Mouse (Mus musculus) brain, embryonic 18.5 days (tissue): ENCODE measurements around the gene Gm3233.
"Not testable (repeated sequence)": the region's sequence is repeated elsewhere in the genome, so short reads cannot be mapped to it uniquely, and the experiment has no call there.

Experiments used
- DNase-seq: peaks from one replicate; pipeline ENCODE4 v3.0.0-alpha.2; 2012; ENCODE audit warnings: low read depth, low spot score

Gm3233 gene

DNA sequence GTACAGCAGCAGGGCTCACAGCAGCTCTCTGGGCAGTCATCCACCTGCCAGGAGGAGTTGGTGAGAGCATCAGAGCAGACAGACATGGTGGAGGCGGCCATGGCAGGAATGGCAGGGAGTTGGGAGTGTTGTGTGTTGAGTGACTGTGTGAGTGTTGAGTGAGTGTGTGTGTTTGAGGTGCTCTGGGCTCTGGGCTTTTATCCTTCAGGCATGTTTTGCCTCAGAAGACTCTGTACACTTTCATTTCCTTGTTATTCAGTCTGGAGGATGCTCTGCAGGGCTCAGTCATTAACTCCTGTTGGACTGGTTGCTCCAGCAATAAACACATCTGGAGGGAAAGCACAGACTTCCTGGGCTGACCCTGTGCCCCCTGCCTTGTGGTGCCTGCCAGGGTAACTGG lies at the start of gene Gm3233:
Gene Gm3233, minus strand, starts transcription at position 101 of the 400 bp plus-strand sequence.
- not testable (repeated sequence) for DNase-seq

DNA sequence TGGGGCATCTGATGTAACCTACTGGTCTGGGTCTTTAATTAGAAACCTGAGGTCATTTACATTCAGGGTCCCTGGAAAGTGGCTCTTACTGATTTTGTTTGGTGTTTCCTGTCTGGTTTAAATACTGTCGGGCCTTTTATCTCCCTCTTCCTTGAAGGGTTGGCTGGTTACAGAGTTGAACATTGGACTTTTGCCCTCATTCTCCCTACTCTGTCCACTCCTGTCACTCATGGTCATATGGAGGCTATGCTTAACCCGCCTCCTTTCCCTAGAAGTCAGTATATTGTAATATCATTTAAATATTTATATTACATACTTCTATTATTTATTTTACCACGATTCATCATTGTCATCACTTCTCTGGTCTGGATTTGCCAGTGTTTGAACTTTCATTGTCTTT lies 44.6 kb upstream of the Gm3233 start:
- DNase-seq, result no peak

DNA sequence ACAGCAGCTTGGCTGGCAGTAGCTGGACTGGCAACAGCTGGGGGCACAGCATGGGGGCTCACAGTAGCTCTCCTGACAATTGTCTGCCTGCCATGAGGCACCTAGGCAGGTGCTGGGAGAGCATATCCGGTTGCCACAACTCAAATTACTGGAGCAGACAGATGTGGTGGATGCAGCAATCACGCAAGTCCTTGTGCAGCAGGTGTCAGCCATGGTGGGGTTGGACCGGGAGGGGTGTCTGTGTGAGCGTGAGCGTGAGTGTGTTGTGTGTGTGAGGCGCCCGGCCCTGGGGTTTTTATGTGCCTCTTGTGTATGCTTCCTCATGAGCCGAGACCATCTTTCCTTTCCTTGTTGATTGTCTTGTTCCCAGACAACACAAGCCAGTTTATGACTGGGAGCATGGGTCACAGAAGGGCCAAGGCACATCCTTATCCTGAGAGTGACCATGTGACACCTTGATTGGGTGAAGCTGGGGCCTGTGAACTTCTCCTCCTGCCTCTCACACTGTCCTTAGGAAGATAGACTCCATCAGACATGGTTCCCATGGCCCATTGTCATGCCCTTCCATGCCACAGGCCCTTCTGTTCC lies 39.5 kb upstream of the Gm3233 start, which contains the start of gene Gm19668:
Gene Gm19668, minus strand, starts transcription at position 213 of the 588 bp plus-strand sequence.
- DNase-seq, result no peak

DNA sequence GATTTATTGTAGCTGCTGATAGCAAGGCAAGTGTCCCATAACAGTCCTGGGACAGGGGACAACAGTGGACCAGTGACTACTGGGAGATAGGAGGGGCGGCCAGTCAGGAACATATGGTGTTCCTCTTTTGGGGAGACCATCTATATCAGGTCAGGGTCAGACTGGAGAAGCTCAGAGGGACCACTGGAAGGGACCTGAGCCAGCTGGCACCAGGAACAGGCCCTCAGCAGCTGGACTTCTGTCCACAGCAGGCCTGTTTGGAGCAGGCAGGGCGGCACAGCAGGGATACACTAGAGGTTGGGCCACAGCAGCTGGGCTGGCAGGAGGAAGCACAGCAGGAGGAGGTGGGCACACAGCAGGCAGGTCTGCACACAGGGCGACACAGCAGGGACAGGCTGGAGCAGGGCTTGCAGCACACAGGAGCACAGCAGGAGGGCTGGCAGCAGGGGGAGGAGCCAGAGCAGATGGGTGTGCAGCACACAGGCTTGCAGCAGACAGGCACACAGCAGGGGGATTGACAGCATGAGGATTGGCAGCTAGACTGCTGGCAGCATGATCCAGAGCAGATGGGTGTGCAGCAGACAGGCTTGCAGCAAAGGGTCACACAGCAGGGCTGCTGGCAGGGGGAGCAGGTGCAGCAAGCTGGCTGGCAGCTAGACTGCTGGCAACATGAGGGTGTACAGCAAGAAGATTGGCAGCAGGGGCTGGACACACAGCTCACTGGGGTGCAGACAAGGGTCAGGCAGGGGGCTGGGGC lies 38.9 kb upstream of the Gm3233 start:
- not testable (repeated sequence) for DNase-seq

DNA sequence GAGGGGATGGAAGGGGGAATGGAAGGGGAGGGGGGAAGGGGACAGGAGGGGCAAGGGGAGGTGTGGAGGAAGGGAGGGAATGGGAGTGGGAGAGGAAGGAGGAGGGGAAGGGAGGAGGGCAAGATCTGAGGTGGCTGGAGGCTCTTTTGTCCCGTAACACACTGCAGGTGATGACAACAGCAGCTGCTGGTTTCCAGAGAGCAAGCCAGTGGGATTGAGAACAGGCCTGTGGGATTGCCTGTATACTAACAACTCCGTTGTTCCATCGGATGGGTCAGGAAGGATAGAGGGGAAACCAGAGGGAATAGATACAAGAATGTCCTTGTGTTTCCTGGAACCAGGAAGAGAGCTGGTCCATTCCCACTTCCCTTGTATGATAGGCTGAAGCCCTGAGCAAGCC lies 38.2 kb upstream of the Gm3233 start:
- no peak for DNase-seq

DNA sequence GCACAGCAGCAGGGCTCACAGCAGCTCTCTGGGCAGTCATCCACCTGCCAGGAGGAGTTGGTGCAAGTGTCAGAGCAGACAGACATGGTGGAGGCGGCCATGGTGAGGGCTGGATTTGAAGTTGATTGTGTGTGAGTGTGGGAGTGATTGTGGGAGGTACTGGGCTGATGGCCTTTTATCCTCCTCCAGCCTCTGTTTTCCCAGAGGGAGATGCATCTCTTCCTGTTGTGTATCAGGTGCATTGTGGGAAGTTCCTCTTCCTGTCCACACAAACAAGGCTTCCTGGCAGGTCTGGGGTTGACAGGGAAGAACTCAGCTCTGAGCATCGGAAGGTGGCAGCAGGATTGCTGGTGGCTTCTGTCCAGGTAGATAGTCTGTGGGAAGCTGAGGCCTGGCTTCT lies 35.5 kb upstream of the Gm3233 start, which contains the start of gene Gm9639:
Gene Gm9639, minus strand, starts transcription at position 101 of the 400 bp plus-strand sequence.
- DNase-seq, result no peak

DNA sequence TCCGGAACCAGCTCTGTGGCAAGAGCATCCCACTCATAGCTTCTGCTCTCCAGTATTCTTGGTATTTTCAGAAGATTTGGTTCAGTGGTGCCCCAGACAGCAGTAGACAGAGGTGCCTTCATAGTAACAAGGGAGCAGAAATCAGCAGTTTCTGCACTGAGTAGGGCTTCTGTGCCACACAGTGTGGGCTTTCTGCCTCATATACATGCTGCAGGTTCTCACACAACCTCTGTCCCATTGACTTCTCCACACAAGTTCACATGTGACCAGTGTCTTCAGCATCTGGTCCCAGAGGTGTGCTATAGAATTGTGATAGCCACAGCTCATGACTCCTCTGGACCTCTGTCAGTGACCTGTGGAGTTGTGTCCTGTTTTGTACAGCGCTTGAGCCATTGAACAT lies 29.1 kb upstream of the Gm3233 start:
- no peak for DNase-seq

DNA sequence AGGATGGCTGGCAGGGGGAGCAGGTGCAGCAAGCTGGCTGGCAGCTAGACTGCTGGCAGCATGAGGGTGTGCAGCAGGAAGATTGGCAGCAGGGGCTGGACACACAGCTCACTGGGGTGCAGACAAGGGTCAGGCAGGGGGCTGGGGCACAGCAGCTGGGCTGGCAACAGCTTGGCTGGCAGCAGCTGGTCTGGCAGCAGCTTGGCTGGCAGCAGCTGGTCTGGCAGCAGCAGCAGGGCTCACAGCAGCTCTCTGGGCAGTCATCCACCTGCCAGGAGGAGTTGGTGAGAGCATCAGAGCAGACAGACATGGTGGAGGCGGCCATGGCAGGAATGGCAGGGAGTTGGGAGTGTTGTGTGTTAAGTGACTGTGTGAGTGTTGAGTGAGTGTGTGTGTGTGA lies 28.4 kb upstream of the Gm3233 start, which contains the start of gene Gm7137:
Gene Gm7137, minus strand, starts transcription at position 325 of the 400 bp plus-strand sequence.
- not testable (repeated sequence) for DNase-seq

DNA sequence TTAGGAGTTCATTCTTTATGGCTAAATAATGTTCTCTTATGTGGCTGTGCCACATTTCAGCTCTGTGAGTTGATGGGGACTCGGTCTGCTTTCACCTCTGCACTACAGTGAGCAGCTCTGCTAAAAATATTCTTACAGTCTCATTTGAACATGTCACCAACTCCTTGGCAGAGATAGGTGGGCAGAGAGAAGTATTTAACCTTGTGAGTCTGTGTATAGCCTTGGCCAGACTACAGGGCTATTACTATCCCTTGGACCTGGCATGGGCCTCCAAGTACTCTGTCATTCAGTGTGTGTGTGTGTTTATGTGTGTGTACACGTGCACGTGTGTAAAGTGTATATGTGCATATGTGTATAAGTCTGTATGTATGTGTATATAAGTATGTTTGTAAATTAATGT lies 23.9 kb upstream of the Gm3233 start:
- not testable (repeated sequence) for DNase-seq

DNA sequence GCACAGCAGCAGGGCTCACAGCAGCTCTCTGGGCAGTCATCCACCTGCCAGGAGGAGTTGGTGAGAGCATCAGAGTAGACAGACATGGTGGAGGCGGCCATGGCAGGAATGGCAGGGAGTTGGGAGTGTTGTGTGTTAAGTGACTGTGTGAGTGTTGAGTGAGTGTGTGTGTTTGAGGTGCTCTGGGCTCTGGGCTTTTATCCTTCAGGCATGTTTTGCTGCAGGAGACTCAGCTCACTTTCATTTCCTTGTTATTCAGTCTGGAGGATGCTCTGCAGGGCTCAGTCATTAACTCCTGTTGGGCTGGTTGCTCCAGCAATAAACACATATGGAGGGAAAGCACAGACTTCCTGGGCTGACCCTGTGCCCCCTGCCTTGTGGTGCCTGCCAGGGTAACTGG lies 23.0 kb upstream of the Gm3233 start, which contains the start of gene Gm3250:
Gene Gm3250, minus strand, starts transcription at position 101 of the 400 bp plus-strand sequence.
- not testable (repeated sequence) for DNase-seq

DNA sequence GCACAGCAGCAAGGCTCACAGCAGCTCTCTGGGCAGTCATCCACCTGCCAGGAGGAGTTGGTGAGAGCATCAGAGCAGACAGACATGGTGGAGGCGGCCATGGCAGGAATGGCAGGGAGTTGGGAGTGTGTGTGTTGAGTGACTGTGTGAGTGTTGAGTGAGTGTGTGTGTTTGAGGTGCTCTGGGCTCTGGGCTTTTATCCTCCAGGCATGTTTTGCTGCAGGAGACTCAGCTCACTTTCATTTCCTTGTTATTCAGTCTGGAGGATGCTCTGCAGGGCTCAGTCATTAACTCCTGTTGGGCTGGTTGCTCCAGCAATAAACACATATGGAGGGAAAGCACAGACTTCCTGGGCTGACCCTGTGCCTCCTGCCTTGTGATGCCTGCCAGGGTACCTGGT lies 17.4 kb upstream of the Gm3233 start, which contains the start of gene Gm7138:
Gene Gm7138, minus strand, starts transcription at position 101 of the 400 bp plus-strand sequence.
- DNase-seq, result not testable (repeated sequence)

DNA sequence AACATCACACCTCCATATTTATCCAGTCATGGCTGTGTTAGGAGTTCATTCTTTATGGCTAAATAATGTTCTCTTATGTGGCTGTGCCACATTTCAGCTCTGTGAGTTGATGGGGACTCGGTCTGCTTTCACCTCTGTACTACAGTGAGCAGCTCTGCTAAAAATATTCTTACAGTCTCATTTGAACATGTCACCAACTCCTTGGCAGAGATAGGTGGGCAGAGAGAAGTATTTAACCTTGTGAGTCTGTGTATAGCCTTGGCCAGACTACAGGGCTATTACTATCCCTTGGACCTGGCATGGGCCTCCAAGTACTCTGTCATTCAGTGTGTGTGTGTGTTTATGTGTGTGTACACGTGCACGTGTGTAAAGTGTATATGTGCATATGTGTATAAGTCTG lies 12.7 kb upstream of the Gm3233 start:
- DNase-seq, result not testable (repeated sequence)

DNA sequence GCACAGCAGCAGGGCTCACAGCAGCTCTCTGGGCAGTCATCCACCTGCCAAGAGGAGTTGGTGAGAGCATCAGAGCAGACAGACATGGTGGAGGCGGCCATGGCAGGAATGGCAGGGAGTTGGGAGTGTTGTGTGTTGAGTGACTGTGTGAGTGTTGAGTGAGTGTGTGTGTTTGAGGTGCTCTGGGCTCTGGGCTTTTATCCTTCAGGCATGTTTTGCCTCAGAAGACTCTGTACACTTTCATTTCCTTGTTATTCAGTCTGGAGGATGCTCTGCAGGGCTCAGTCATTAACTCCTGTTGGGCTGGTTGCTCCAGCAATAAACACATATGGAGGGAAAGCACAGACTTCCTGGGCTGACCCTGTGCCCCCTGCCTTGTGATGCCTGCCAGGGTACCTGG lies 11.7 kb upstream of the Gm3233 start, which contains the start of gene Gm3238:
Gene Gm3238, minus strand, starts transcription at position 101 of the 400 bp plus-strand sequence.
- DNase-seq, result not testable (repeated sequence)

DNA sequence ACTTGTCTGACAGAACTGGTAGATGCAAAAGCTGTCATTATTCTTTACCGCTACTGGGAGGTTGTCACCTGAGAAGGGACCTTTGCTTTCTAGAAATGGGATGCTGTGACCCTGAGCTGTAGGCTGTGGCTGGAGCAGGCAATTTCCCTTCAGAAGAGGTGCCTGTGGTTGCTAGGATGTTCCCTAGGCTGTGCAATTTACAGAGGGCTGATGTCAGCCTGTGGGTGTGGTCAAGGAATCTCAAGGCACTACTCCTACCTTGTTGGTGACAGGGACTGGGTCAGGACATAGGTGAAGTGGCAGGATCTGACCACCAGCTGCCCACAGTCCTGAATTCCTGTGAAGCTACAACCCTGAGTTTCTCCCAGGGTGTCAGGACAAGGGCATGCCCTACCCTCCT lies 10.2 kb upstream of the Gm3233 start:
- no peak for DNase-seq

DNA sequence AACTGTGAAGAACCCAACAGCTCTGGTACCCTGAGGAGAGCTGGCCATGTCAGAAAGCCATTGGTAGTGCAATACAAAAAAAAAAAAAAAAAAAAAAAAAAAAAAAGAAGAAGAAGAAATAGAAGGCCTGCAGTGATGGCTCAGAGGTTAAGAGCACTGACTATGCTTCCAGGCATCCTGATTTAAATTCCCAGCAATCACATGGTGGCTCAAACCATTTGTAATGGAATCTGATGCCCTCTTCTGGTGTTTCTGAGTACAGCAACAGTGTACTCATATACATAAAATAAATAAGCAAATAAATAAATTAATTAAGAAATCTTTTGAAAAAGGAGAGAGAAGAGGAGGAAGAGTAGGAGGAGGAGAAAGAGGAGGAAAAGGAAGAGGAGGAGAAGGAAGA lies 6.0 kb downstream of the Gm3233 start:
- no peak for DNase-seq

DNA sequence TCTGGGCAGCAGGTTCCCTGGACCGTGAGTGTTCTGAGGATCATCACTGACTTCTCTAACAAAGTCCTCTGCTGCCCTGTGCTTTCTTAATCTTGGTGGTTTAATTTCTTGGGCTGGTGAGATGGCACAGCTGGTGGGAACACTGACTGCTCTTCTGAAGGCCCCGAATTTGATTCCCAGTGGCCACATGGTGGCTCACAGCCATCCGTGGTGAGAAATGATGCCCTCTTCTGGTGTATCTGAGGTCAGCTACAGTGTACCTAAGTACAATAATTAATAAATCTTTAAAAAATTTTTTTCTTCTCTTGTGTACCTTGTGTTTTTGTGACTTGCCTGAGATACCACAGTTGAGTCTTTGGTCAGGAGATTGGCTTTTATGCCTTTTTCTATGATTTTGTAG lies 7.2 kb downstream of the Gm3233 start:
- not testable (repeated sequence) for DNase-seq

DNA sequence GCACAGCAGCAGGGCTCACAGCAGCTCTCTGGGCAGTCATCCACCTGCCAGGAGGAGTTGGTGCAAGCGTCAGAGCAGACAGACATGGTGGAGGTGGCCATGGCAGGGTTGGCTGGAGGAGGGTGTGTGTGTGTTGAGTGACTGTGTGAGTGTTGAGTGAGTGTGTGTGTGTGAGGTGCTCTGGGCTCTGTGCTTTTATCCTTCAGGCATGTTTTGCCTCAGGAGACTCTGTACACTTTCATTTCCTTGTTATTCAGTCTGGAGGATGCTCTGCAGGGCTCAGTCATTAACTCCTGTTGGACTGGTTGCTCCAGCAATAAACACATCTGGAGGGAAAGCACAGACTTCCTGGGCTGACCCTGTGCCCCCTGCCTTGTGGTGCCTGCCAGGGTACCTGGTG lies 8.2 kb downstream of the Gm3233 start, which contains the start of gene Gm9736:
Gene Gm9736, minus strand, starts transcription at position 101 of the 400 bp plus-strand sequence.
- DNase-seq, result not testable (repeated sequence)

DNA sequence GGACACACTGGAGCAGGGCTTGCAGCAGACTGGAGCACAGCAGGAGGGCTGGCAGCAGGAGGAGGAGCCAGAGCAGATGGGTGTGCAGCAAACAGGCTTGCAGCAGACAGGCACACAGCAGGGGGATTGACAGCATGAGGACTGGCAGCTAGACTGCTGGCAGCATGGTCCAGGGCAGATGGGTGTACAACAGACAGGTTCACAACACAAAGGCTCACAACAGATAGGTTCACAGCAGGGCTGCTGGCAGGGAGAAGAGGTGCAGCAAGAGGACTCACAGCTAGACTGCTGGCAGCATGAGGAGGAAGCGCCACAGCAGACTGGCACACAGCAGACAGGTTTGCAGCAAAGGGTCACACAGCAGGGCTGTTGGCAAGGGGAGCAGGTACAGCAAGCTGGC lies 8.8 kb downstream of the Gm3233 start:
- not testable (repeated sequence) for DNase-seq

DNA sequence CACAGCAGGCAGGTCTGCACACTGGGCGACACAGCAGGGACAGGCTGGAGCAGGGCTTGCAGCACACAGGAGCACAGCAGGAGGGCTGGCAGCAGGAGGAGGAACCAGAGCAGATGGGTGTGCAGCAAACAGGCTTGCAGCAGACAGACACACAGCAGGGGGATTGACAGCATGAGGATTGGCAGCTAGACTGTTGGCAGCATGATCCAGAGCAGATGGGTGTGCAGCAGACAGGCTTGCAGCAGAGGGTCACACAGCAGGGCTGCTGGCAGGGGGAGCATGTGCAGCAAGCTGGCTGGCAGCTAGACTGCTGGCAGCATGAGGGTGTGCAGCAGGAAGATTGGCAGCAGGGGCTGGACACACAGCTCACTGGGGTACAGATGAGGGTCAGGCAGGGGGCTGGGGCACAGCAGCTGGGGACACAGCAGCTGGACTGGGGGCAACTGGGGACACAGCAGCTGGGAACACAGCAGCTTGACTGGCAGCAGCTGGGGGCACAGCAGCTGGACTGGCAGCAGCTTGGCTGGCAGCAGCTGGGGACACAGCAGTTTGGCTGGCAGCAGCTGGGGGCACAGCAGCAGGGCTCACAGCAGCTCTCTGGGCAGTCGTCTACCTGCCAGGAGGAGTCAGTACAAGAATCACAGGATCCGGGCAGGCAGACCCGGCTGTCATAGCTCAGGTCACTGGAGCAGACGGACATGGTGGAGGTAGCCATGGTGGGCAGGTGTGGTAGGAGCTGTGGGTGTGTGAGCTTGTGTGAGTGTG lies 17.4 kb downstream of the Gm3233 start, which contains the start of gene Gm18596:
Gene Gm18596, minus strand, starts transcription at position 715 of the 765 bp plus-strand sequence.
- DNase-seq, result not testable (repeated sequence)

DNA sequence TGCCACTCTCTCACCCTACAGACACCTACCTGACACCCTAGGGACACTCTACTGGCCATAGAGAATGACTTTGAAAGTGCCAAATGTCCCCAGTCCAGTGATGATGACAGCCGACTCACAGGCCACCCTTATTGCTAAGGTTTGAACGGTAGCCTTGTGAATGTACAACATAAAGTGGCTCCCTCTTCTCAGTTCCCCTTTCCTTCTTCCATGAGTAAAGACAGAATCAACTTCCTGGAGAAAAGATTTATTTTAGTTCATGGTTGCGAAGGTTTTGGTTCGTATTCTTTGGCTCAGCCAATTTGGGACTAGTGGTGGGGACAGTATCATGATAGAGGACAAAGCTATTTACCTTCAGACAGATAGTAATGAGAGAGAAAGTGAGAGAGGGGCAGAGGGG lies 20.6 kb downstream of the Gm3233 start:
- DNase-seq, result no peak

DNA sequence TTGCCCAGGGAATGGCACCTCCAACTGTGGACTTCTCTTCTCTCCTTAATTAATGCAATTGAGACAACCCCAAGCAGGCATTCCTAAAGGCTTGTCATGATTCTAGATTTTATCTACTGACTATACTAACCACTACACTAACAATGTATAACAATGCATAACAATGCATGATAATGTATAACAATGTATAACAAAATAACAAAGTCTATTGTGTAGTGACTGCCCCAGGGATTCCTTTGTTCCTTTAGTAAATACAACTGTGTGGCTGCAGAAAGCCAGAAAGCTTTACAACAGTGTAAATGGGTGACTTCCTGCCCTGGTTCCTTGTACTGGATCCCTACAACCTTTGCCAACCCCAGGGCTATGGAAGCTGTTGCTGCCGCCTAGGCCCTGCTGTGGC lies 23.6 kb downstream of the Gm3233 start:
- no peak for DNase-seq

DNA sequence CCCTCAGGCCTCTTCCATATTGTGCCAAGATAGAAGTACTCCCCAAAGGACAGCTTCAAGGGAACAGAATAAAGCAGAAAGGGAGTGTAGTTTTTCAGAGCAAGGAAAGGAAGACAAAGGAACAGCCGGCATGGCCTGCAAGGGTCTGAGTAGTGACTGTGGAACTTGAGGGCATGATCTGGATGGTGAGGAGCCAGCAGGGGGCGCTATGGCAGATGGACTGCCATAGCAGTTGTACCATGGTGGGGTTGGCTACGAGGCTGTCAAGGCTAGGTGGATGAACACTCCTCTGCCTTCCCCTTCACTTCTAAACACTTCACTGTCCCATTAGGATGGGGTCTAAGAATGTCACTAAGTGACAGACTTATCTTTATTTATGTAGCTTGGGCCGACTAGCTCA lies 30.2 kb downstream of the Gm3233 start:
- no peak for DNase-seq
